Mouse (Mus musculus) embryonic facial prominence, embryonic 14.5 days (tissue): ENCODE results near the gene Lfng. TPM values are rescaled to one million over a fixed set of nuclear protein-coding genes. Genes with fewer than 3 reads are reported as not detected.

ENCODE experiments used
- ATAC-seq: fragments of 200-750 bp; cut with Nextera tagmentation; 2 replicates; pipeline ENCODE4 v1.8.0; 2017; ENCODE audit warnings: low read depth, moderate number of reproducible peaks, moderate TSS enrichment
- DNase-seq: peaks from one replicate; pipeline ENCODE4 v3.0.0-alpha.2; 2015; ENCODE audit warnings: low spot score
- H3K27ac ChIP-seq: fragments of 300-500 bp; sonication (generic); replicated peaks from 2 replicates; pipeline ENCODE4 v1.5.1; 2014; ENCODE audit warnings: low read depth, mild to moderate bottlenecking, low read length, moderate library complexity
- H3K27me3 ChIP-seq: fragments of 300-500 bp; sonication (generic); replicated peaks from 2 replicates; pipeline ENCODE4 v1.6.1; 2014; ENCODE audit warnings: low read length; ENCODE audit not compliant: control insufficient read depth, insufficient read depth
- H3K36me3 ChIP-seq: fragments of 300-500 bp; sonication (generic); 2 replicates; pipeline ENCODE4 v1.6.1; 2014; ENCODE audit warnings: low read length, mixed read lengths; ENCODE audit not compliant: control insufficient read depth, insufficient read depth
- H3K4me1 ChIP-seq: fragments of 300-500 bp; sonication (generic); 2 replicates; pipeline ENCODE4 v1.6.1; 2014; ENCODE audit warnings: antibody characterized with exemption, low read length; ENCODE audit not compliant: control insufficient read depth, insufficient read depth
- H3K4me2 ChIP-seq: fragments of 300-500 bp; sonication (generic); 2 replicates; pipeline ENCODE4 v1.6.1; 2014; ENCODE audit warnings: low read depth, mild to moderate bottlenecking, low read length, moderate library complexity, mixed read lengths
- H3K4me3 ChIP-seq: fragments of 300-500 bp; sonication (generic); 2 replicates; pipeline ENCODE4 v1.5.1; 2014; ENCODE audit warnings: low read depth, mild to moderate bottlenecking, low read length
- H3K9ac ChIP-seq: fragments of 300-500 bp; sonication (generic); 2 replicates; pipeline ENCODE4 v1.6.1; 2014; ENCODE audit warnings: low read depth, mild to moderate bottlenecking, low read length, moderate library complexity, mixed read lengths
- H3K9me3 ChIP-seq: fragments of 300-500 bp; sonication (generic); 2 replicates; pipeline ENCODE4 v1.6.1; 2016; ENCODE audit warnings: low read length; ENCODE audit not compliant: control insufficient read depth
- WGBS: fragments of 180-500 bp; shearing (Covaris S2); extraction: QIAGEN DNeasy Blood & Tissue Kit; methylation state at CpG from one replicate; pipeline ENCODE4 v1.1.7; 2014; 5-methylcytosine and 5-hydroxymethylcytosine counted together
- polyA plus RNA-seq: library from polyadenylated mRNA; unstranded; fragments of >200 nt; fragmentation: Nextera tagmentation; extraction: Ambion mirVana; gene quantifications from 2 replicates; pipeline ENCODE4 v1.2.1, GENCODE M21; 2014

Gene Lfng
- polyA plus RNA-seq, 1 experiment from 2014 or later = 27.9 TPM

GRCm38 (mm10) chr5:140615321-140616109 lies 8.4 kb downstream of the Lfng start:
- H3K27ac ChIP-seq = no peak overlapping the region; the same call in 1 of the 2 replicates
- H3K27me3 ChIP-seq = peaks cover 11% of the 10 kb centered on the region
- peaks cover 21% of the 10 kb centered on the region for H3K36me3 ChIP-seq
- H3K4me3 ChIP-seq = no peak overlapping the region
- no peak overlapping the region for H3K9ac ChIP-seq
- no peak overlapping the region for H3K4me2 ChIP-seq
- H3K9me3 ChIP-seq = no peaks in the 10 kb centered on the region
- WGBS = 78% methylated on average over 10 of the region's 10 CpGs
- no peak for DNase-seq
- no peak for ATAC-seq
- peaks cover 11% of the 10 kb centered on the region for H3K4me1 ChIP-seq

GRCm38 (mm10) chr5:140616110-140616503 lies 9.0 kb downstream of the Lfng start:
- Histone ChIP-seq H3K36me3 (peaks cover 21% of the 10 kb centered on the region), H3K9ac (no peak overlapping the region), H3K4me1 (peaks cover 5% of the 10 kb centered on the region), H3K27ac (no peak overlapping the region; the same call in 1 of the 2 replicates), H3K4me2 (no peak overlapping the region), H3K27me3 (peaks cover 11% of the 10 kb centered on the region), H3K9me3 (no peaks in the 10 kb centered on the region), H3K4me3 (no peak overlapping the region)
- DNase-seq (no peak), ATAC-seq (no peak)
- WGBS = 76% methylated on average over 6 of the region's 6 CpGs

DNA sequence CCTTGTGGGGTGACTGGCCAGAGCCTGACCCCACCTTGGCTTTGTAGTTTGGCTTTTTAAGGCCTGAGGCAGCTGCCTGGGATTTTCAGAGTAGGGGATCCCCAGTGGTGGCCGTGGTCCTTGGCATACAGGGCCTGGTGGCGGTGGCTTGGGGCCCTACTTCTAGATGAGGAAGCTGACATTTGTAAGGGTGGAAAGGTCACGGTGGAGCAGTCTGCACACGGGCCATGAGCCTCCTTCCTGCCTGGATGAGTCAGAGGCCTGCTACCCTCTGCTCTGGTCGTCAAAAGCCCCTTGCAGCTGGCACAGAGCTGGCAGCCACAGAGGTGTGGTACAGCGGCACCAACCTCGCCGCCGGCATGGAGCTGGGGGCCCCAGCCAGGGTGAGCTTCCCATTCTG lies 9.6 kb downstream of the Lfng start:
- Histone ChIP-seq H3K27me3 (peaks cover 7% of the 10 kb centered on the region), H3K4me3 (no peak overlapping the region), H3K9ac (no peak overlapping the region), H3K4me2 (no peak overlapping the region), H3K36me3 (peaks cover 26% of the 10 kb centered on the region), H3K9me3 (no peaks in the 10 kb centered on the region), H3K27ac (no peak overlapping the region), H3K4me1 (no peaks in the 10 kb centered on the region)
- DNase-seq = no peak
- ATAC-seq = no peak
- 52% methylated on average over 9 of the region's 9 CpGs for WGBS

- no peaks in the 10 kb centered on the region for H3K4me1 ChIP-seq
- H3K9ac ChIP-seq = no peak overlapping the region
- no peaks in the 10 kb centered on the region for H3K9me3 ChIP-seq
- ATAC-seq (no peak), DNase-seq (no peak)
- no peak overlapping the region for H3K27ac ChIP-seq
- H3K4me3 ChIP-seq = no peak overlapping the region
- H3K27me3 ChIP-seq = no peaks in the 10 kb centered on the region; the same call in 1 of the 2 replicates
- 67% methylated on average over 5 of the region's 5 CpGs for WGBS
- peaks cover 31% of the 10 kb centered on the region for H3K36me3 ChIP-seq
- H3K4me2 ChIP-seq = no peak overlapping the region
Measured at GRCm38 (mm10) chr5:140617714-140618113, 10.6 kb downstream of the Lfng start.

- Histone ChIP-seq H3K4me2 (no peak overlapping the region), H3K4me3 (no peak overlapping the region), H3K27me3 (no peaks in the 10 kb centered on the region), H3K27ac (no peak overlapping the region), H3K9ac (no peak overlapping the region), H3K36me3 (peaks cover 31% of the 10 kb centered on the region), H3K4me1 (no peaks in the 10 kb centered on the region), H3K9me3 (no peaks in the 10 kb centered on the region)
- peak; percentile 42; the same call in 1 of the 2 replicates for ATAC-seq
- DNase-seq = peak; percentile 76
- WGBS = 22% methylated on average over 6 of the region's 6 CpGs
Measured at GRCm38 (mm10) chr5:140619151-140619771, 12.1 kb downstream of the Lfng start.

DNA sequence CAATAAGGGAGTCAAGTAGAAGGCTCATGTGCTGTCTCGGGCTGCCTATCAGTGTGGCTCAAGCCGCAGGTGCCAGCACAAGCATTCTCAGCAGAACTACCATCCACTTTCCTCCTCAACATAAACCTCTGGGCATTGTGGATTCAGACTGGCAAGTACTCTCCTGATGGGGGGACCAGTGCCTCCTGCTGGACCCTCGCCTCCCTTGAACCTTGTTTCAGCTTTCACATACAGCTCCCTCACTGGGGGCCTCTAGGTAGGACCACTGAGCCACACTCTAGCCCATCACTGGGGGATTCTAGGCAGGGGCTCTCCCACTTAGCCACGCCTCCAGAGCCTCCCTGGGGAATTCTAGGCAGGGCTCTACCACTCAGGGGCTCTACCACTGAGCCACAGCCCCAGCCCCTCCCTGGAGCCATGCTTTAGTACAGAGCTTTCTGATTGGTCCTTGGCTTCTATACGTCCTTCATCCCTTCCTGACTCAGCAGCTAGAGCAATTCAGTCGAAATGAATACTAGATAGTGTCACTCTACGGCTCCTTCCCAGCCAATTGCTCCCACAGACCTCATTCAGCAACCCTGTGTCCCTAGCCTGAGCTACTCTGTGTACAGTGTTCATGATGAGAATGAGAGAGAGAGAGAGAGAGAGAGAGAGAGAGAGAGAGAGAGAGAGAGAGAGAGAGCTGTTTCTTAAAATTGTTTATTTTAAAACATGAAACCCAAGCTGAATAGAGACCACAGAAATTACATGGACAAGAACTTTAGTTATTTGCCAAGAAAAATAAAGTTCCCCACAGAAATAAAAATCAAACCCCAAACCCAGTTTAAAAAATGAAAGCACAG lies 13.0 kb downstream of the Lfng start:
- Histone ChIP-seq H3K9ac (no peak overlapping the region), H3K36me3 (peaks cover 39% of the 10 kb centered on the region), H3K27ac (peak overlapping the region; percentile 39), H3K27me3 (no peaks in the 10 kb centered on the region), H3K4me2 (no peak overlapping the region), H3K4me1 (no peaks in the 10 kb centered on the region), H3K4me3 (no peak overlapping the region), H3K9me3 (no peaks in the 10 kb centered on the region)
- ATAC-seq (peak; percentile 19; the same call in 1 of the 2 replicates), DNase-seq (peak; percentile 48)
- 48% methylated on average over 7 of the region's 7 CpGs for WGBS

GRCm38 (mm10) chr5:140621092-140621491 lies 14.0 kb downstream of the Lfng start:
- H3K27me3 ChIP-seq = no peaks in the 10 kb centered on the region
- WGBS = 62% methylated on average over 9 of the region's 9 CpGs
- H3K9ac ChIP-seq = no peak overlapping the region
- no peak for ATAC-seq
- H3K36me3 ChIP-seq = peaks cover 45% of the 10 kb centered on the region
- peak overlapping the region; percentile 39 for H3K27ac ChIP-seq
- no peaks in the 10 kb centered on the region for H3K9me3 ChIP-seq
- H3K4me2 ChIP-seq = no peak overlapping the region
- no peak overlapping the region for H3K4me3 ChIP-seq
- no peak for DNase-seq
- H3K4me1 ChIP-seq = no peaks in the 10 kb centered on the region

GRCm38 (mm10) chr5:140621517-140621916 lies 14.4 kb downstream of the Lfng start:
- 78% methylated on average over 9 of the region's 10 CpGs for WGBS
- Histone ChIP-seq H3K4me3 (no peak overlapping the region), H3K4me1 (no peaks in the 10 kb centered on the region), H3K9me3 (no peaks in the 10 kb centered on the region), H3K27me3 (no peaks in the 10 kb centered on the region), H3K36me3 (peaks cover 50% of the 10 kb centered on the region), H3K4me2 (no peak overlapping the region), H3K9ac (0 out of 2 replicates have a peak overlapping the region, but pooled peaks have one; percentile 30), H3K27ac (peak overlapping the region; percentile 39)
- DNase-seq = no peak
- no peak for ATAC-seq
